In genomic region chr6:108784056-108784455, GRCm38 (mm10) we compare ENCODE assay signal across 8 mouse cellular contexts. TPM values are rescaled to one million over a fixed set of nuclear protein-coding genes. Genes with fewer than 3 reads are reported as not detected.
DNase-seq lines count a peak whose midpoint lies in the region; ATAC-seq and TF ChIP-seq lines count a peak whose summit lies in the region.

No protein-coding gene starts in this region.

- no peak for DNase-seq in kidney, adult 18-20 months
- DNase-seq in R1 (ENCODE audit: low read depth, low spot score) = peak; percentile 19
- no peak for DNase-seq in left cerebral cortex, postnatal 10 days (ENCODE audit: extremely low spot score in 1 of 2, low spot score in 2 of 2)
- no peak for DNase-seq in gastrocnemius, postnatal 25 days

- WGBS in kidney, embryonic 15.5 days = 15% methylated on average over 11 of the region's 11 CpGs
- 38% methylated on average over 11 of the region's 11 CpGs for WGBS in forebrain, embryonic 15.5 days
- WGBS in liver, embryonic 16.5 days (ENCODE audit: insufficient replicate concordance) = 18% methylated on average over 11 of the region's 11 CpGs
- 7% methylated on average over 11 of the region's 11 CpGs for WGBS in small intestine, adult 2 months

- peaks cover 21% of the 10 kb centered on the region for H3K4me1 ChIP-seq in kidney, embryonic 15.5 days
- peaks cover 25% of the 10 kb centered on the region for H3K4me1 ChIP-seq in forebrain, embryonic 15.5 days
- peaks cover 16% of the 10 kb centered on the region for H3K4me1 ChIP-seq in liver, embryonic 16.5 days (ENCODE audit: control insufficient read depth, low read depth, low read length)
- peaks cover 11% of the 10 kb centered on the region; the same call in 1 of the 2 replicates for H3K4me1 ChIP-seq in small intestine, adult 2 months (ENCODE audit: control insufficient read depth, insufficient read depth, insufficient read length, low read length)

- ATAC-seq in kidney, embryonic 15.5 days (replicated peaks; ENCODE audit: low FRiP score) = no peak
- no peak for ATAC-seq in forebrain, embryonic 15.5 days (replicated peaks)
- no peak for ATAC-seq in liver, embryonic 16.5 days (ENCODE audit: low read depth)

- no peaks in the 10 kb centered on the region for H3K36me3 ChIP-seq in kidney, embryonic 15.5 days
- H3K36me3 ChIP-seq in forebrain, embryonic 15.5 days = no peaks in the 10 kb centered on the region
- no peaks in the 10 kb centered on the region for H3K36me3 ChIP-seq in liver, embryonic 16.5 days (ENCODE audit: control insufficient read depth, insufficient read depth)
- H3K36me3 ChIP-seq in small intestine, adult 2 months (ENCODE audit: control insufficient read depth, insufficient read depth, low read length) = no peaks in the 10 kb centered on the region

- peak overlapping the region; percentile 87 for H3K27ac ChIP-seq in kidney, embryonic 15.5 days
- no peak overlapping the region for H3K27ac ChIP-seq in forebrain, embryonic 15.5 days (replicated peaks)
- H3K27ac ChIP-seq in liver, embryonic 16.5 days (ENCODE audit: low read length) = peak overlapping the region; percentile 84
- H3K27ac ChIP-seq in small intestine, adult 2 months (ENCODE audit: insufficient read depth, low read depth, low read length) = no peak overlapping the region

- peak overlapping the region; percentile 81 for H3K4me2 ChIP-seq in kidney, embryonic 15.5 days
- H3K4me2 ChIP-seq in forebrain, embryonic 15.5 days (replicated peaks) = peak overlapping the region; percentile 74
- H3K4me2 ChIP-seq in liver, embryonic 16.5 days (ENCODE audit: low read depth, low read length) = peak overlapping the region; percentile 78

- peak overlapping the region; percentile 99 for H3K9ac ChIP-seq in kidney, embryonic 15.5 days
- H3K9ac ChIP-seq in forebrain, embryonic 15.5 days (replicated peaks) = peak overlapping the region; percentile 98
- peak overlapping the region; percentile 96 for H3K9ac ChIP-seq in liver, embryonic 16.5 days (ENCODE audit: low read depth, low read length)

- intact Hi-C loops in left cerebral cortex, postnatal 10 days (cut with DNase I) = loop anchor here (5.0 kb wide), 1 partner anchor 43 kb away; the partner anchor contains the start of gene Edem1

- H3K4me3 ChIP-seq in kidney, embryonic 15.5 days (replicated peaks) = peak overlapping the region; percentile 100
- H3K4me3 ChIP-seq in forebrain, embryonic 15.5 days = peak overlapping the region; percentile 98
- peak overlapping the region; percentile 97 for H3K4me3 ChIP-seq in liver, embryonic 16.5 days (ENCODE audit: low read depth, low read length)
- peak overlapping the region; percentile 99 for H3K4me3 ChIP-seq in small intestine, adult 2 months (ENCODE audit: low read depth, low read length)

- no peaks in the 10 kb centered on the region for H3K27me3 ChIP-seq in kidney, embryonic 15.5 days
- no peaks in the 10 kb centered on the region for H3K27me3 ChIP-seq in forebrain, embryonic 15.5 days
- H3K27me3 ChIP-seq in liver, embryonic 16.5 days (ENCODE audit: control insufficient read depth, insufficient read depth, low read depth, low read length) = no peaks in the 10 kb centered on the region
- no peaks in the 10 kb centered on the region for H3K27me3 ChIP-seq in small intestine, adult 2 months (ENCODE audit: control insufficient read depth, insufficient read depth, low read length)

- no peaks in the 10 kb centered on the region for H3K9me3 ChIP-seq in kidney, embryonic 15.5 days (replicated peaks)
- H3K9me3 ChIP-seq in forebrain, embryonic 15.5 days = no peaks in the 10 kb centered on the region
- no peaks in the 10 kb centered on the region for H3K9me3 ChIP-seq in liver, embryonic 16.5 days (replicated peaks; ENCODE audit: control insufficient read depth, low read length)

- TF ChIP-seq POLR2A in small intestine, adult 2 months (IDR thresholded peaks at IDR 0.05; ENCODE audit: low read depth, low read length) = no peak

- no peak for TF ChIP-seq CTCF in small intestine, adult 2 months (IDR thresholded peaks at IDR 0.05; ENCODE audit: extremely low read depth, insufficient read length, insufficient replicate concordance, low read depth, low read length)

RNA-seq across cellular contexts. Expression of gene Arl8b, which starts 1.2 kb away (rescaled TPM):
- polyA plus RNA-seq in kidney, embryonic 15.5 days (2015; fragmentation: Nextera tagmentation; extraction: Ambion mirVana) = 78.9 and 79.7 TPM in 2 replicates
- 89.6 and 99.7 TPM in 2 replicates for polyA plus RNA-seq in forebrain, embryonic 15.5 days (2015; fragmentation: Nextera tagmentation; extraction: Ambion mirVana)
- polyA plus RNA-seq in liver, embryonic 16.5 days (2015; fragmentation: Nextera tagmentation; extraction: Ambion mirVana) = 32.2 and 33.1 TPM in 2 replicates
- polyA plus RNA-seq in small intestine, adult 2 months (2012; rRNA removed) = 6.3 and 9.6 TPM in 2 replicates
- total RNA-seq in left cerebral cortex, postnatal 10 days (2021) = 100 to 1,000 TPM; 173 TPM
- 10 to 100 TPM; 89.1 to 93.3 TPM for total RNA-seq in gastrocnemius, postnatal 25 days (2021)

RNA-seq across cellular contexts. Expression of gene Edem1, which starts 44.4 kb away (rescaled TPM):
- polyA plus RNA-seq in kidney, embryonic 15.5 days (2015; fragmentation: Nextera tagmentation; extraction: Ambion mirVana) = 25.1 TPM in 2 replicates
- 6.9 and 8.3 TPM in 2 replicates for polyA plus RNA-seq in forebrain, embryonic 15.5 days (2015; fragmentation: Nextera tagmentation; extraction: Ambion mirVana)
- 11.6 and 13.8 TPM in 2 replicates for polyA plus RNA-seq in liver, embryonic 16.5 days (2015; fragmentation: Nextera tagmentation; extraction: Ambion mirVana)
- polyA plus RNA-seq in small intestine, adult 2 months (2012; rRNA removed) = 30.8 and 55.9 TPM in 2 replicates
- total RNA-seq in left cerebral cortex, postnatal 10 days (2021) = 10 to 100 TPM; 25.0 to 27.2 TPM
- 1 to 10 TPM; 6.2 to 7.2 TPM for total RNA-seq in gastrocnemius, postnatal 25 days (2021)

Comparison
In these comparisons a context has a peak if more than half of its experiments do, and no peak if none do; other contexts are left out.
1. H3K27ac ChIP-seq: peak in kidney, embryonic 15.5 days (single experiment) and liver, embryonic 16.5 days (single experiment); none in forebrain, embryonic 15.5 days (single experiment) and small intestine, adult 2 months (single experiment).
2. Peak in every context shown above with its lines, with median percentiles within 50 percentile points of each other: H3K4me2 ChIP-seq, H3K4me3 ChIP-seq and H3K9ac ChIP-seq.